Mouse (Mus musculus) testis, postnatal 10 days (tissue): Measurements from ENCODE around the gene Mvd.

Experiments
- DNase-seq: peaks from one replicate; pipeline ENCODE4 v3.0.0; 2021; ENCODE audit warnings: low spot score

Mvd gene

GRCm38 (mm10) chr8:122457171-122457570, 13.9 kb upstream of the Mvd start:
- no peak for DNase-seq

GRCm38 (mm10) chr8:122454409-122454808, 11.2 kb upstream of the Mvd start:
- no peak for DNase-seq

DNA sequence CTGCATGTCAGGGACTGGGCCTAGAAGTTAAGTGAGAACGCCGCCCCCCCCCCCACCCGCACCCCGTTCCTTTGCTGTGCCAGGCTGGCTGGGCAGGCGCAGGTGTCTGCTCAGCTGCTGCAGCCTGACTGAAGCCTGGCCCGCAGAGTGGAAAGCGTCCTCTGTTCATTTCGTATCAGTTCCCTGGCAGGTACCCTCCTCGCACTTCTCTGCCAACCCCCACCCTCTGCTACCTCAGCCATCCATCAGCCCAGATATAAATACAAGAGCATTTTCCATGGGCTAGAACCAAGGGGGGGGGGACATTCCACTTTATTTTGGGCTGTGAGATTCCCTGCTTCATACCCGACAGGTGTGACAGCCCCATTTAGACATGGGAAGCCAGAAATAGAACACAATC, 8.9 kb upstream of the Mvd start:
- DNase-seq: no peak

GRCm38 (mm10) chr8:122451161-122451703, 8.0 kb upstream of the Mvd start:
- DNase-seq: no peak

DNA sequence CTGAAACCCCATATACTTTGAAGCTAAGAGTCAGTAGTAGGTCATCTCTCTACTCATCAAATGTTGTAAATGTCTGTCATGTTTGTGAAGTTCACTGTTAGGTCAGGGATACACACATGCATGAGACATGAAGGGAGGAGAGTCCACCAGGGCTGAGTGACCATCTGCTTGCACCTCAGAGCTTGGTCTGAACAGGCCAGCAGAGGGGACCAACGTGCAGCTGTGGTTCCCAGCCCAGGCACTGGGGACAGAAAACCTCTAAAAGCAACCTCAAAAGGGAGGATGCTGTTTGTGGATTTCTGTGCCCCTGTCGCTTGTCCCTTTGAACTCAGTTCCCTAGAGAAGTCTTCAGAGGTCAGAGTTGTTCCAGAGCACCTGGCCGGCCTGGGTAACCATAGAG, 2.0 kb upstream of the Mvd start:
- no peak for DNase-seq

GRCm38 (mm10) chr8:122444058-122444748, 981 bp upstream of the Mvd start:
- peak; percentile 83 for DNase-seq

DNA sequence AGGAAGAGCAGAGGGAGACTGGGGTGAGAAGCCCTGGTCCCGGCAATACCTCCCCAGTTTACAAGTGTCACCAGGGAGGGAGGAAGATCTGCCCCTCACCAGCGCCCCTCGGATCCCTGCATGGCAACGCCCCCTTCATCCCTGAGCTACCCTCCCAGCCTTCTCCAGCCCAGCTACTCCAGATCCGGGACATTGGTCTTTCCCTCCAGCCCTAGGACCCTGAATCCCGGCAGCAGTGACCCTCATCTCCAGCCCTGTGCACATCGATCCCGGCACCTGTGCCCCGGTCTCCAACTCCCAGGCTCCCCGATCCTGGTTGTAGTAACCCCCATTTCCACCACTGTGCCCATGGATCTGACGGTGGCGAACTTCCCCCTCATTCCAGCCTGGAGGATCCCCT, 441 bp downstream of the Mvd start:
- DNase-seq: no peak

DNA sequence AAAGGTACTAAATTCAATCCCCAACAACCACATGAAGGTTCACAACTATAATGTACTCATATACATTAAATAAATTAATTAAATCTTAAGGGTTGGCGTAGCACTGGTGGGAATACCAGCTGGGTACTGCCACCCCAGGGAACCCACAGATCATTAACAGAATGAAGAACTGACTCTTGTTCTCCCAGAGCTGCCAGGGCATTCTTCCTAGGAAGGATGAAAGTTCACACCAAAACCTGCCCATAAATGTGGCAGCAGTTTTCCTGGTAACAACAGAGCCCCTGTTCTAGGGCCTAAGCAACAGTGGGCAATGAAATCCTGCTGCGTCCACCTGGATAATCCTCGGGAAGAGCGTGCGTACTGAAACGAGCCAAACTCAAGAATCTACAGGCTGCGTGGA, 866 bp downstream of the Mvd start:
- DNase-seq: no peak

DNA sequence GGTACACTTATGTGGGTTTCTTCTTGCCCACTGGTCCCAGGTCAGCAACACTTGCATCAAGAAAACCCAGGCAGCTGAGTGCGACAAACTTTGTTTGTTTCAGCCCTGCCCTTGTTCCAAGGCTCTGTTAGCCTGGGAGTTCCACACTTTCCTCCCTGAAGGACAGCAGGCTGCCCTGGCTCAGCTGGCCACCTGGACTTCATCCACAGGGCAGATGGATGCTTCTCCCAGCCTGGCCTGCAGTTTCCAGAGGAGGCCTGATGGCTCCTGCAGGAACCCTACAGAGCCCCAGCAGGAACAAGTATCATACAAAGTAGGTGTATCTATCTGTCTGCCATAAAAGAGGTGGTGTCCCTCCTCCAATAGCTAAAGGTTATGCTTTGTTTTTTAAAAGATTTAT, 1.9 kb downstream of the Mvd start:
- no peak for DNase-seq

GRCm38 (mm10) chr8:122439336-122439735, 3.9 kb downstream of the Mvd start:
- no peak for DNase-seq

- DNase-seq: no peak
These were observed 5.4 kb downstream of the Mvd start for GRCm38 (mm10) chr8:122437708-122438331.

DNA sequence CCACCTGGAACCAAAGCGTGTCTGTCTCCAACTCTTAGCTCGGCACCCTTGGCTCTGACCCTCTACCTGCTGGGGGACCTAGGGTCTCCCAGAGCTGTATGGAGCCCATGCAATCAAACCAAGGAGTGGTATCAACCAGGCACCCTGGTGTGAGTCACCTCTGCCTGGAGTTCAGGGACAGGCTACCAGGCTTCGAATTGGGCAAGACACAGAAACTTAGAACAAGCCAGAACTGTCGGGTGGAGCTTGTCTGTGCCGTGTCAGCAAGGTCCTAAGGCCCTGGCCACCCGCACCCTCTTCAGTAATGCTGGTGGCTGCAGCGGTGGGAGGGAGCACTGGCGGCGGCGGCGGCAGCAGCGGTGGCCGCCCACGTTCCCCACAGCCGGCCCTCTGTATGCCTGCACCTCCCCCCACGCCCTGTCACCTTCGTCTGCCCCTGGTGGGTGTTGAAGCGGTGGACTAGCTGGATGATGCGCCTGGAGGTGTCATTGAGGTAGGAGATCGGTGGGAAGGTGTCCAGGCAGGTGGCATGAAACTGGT, 6.6 kb downstream of the Mvd start:
- no peak for DNase-seq

GRCm38 (mm10) chr8:122436146-122436545, 7.1 kb downstream of the Mvd start:
- DNase-seq: no peak

DNA sequence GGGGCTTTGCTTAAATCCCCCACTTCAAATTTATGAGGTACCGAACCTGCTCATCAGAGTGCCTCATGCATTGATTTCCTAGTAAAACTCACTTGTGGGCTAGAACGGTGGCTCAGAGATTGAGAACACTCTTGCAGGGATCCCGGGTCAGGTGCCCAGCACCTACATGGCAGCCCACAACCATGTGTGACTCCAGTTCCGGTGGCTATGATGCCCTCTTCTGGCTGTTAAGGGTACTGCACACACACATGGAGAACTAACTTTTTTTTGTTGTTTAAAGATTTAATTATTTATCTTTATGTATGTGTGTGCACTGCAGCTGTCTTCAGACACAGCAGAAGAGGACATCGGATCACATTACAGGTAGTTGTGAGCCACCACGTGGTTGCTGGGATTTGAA, 7.8 kb downstream of the Mvd start:
- no peak for DNase-seq

- DNase-seq: no peak
These were observed 9.8 kb downstream of the Mvd start for GRCm38 (mm10) chr8:122433269-122433905.

DNA sequence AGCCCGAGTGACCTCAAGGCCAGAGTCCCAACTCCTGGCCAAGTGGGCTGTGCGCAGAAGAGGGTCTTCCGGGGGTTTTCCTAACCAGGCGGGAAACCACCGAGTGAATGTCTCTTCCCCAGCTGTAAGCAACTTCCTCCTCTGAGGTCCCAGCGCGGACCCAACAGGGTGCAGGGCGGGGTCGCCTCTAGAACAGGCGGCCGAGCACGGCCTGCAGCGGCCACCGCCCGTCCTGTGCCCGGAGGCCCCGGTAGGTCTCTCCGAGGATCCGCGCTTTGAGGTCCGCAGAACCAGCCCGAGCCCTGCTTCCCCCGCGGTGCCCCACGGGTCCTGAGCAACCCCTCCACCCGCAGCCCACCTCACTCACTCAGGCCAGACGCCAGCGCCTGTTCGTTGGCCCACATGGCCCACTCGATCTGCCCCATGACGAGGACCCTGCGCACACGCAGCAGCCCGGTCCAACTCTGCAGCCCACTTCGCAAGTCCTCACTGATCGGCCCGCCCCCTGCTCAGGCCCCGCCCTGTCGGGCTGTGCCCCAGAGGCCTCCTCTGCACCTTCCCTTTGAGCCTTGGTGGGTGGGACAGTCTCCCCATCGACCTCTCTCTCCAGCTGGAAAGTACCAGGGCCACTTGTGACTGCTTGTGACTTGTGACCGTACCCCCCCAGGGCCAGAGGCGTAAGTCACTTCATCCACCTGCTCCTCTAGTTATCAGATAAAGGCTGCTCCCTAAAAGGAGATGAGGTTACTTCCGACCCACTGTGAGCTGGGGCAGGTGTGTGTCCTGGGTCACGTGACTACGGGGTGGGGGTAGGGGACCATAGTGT, 10.6 kb downstream of the Mvd start, which contains the start of gene Cyba:
Cyba (minus strand) TSS at position 488 of the 826 bp plus-strand sequence.
- DNase-seq: peak; percentile 84

GRCm38 (mm10) chr8:122431694-122432442, 11.4 kb downstream of the Mvd start:
- DNase-seq: peak; percentile 71

DNA sequence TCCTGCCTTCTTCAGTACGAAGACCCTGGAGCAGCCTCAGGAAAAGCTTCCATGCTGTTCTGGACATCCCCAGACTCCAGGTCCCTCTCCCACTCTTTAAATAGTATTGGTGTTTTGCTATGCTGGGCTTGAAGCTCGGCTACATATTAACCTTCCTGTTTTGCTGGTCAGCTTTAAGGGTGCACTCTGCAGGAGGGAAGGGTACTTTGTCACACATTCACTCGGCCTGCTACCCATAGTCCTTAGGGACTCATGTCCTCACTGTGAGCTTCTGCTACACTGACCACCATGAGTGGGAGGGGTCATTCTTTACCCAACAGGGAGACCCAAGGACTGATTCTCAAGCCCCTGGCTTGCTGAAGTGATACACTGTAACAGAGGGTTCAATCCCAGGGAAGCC, 12.6 kb downstream of the Mvd start:
- DNase-seq: no peak

DNA sequence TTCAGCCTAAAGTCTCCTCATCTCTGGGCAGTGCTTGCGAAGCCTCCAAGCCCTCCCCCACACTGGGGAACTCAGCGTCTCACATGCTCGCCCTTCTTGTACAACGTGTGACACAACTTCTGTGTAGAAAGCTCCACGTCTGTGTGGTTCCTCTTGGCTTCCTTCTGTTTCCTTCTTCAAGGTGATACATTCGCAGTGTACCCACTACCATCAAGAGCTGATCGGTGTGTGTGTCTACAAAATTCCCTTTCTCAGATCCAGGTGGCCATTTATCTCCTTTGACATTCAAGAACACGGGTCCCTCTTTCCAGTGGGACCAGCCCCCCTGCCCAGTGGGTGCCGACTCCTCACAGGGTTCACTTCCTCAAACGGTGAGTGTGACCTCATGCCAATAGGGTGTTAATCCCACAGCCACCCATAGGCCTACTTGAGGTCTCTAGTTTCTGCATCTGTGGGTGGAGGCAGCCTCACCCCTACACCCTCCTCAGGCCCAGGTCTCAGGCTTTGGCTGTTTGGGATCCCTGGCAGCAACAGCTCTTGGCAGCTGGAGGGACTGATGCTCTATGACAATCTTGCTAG, 13.1 kb downstream of the Mvd start:
- DNase-seq: no peak

DNA sequence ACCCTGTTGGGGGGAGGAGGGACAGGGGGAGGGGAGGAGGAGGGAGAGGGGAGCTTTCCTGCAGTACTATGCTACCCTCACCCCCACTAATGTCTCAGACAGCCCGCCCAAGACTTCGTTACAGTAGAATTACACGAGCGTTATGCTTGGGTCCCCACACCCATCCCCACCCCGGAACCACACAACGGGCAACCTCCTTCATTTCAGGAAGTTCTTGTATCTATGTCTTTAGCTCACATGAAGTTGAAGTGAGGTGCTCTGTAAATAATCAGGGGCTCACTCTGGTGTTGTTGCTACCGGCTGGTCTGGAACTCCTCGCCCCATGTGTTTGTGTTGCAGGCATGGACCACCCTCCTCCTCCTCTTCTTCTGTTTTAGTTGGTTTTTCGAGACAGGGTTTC, 15.1 kb downstream of the Mvd start:
- no peak for DNase-seq

- DNase-seq: no peak
These were observed 15.6 kb downstream of the Mvd start for GRCm38 (mm10) chr8:122427607-122428006.
